Mouse (Mus musculus) naive thymus-derived CD4-positive, alpha-beta T cell, adult 2 months (primary cell): ENCODE measurements at regions not wholly inside any gene's neighbourhood (a gene's known extent, or its start where the extent isn't known, plus 50 kb on each side); places are given as distances from the start of the nearest gene placed in this dataset.

Experiments
- DNase-seq: peaks from one replicate; pipeline ENCODE4 v3.0.0-alpha.2; 2011; ENCODE audit warnings: low read depth

DNA sequence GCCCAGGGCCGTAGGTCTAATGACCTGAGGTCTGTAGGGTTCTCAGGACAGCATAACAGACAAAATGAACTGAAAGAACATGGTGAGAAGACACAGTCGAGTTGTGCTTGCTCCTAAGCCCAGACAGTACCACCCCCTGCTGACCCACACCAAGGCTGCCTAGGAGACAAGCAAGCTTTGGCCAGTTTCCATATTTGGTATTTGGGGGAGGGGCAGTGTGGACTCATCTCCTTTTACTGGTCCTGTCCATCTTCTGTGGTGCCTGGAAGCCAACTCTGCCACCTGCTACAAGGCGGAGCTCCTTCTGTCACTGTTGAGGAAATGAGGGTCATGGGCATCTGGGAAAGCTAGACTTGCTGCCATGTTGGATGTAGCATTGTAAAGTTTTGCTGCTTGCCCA, 68.9 kb downstream of the Tex29 start:
- DNase-seq: no peak

GRCm38 (mm10) chr8:11911639-11912450, 71.6 kb downstream of the Tex29 start:
- no peak for DNase-seq

- no peak for DNase-seq
These were observed 72.3 kb downstream of the Tex29 start for GRCm38 (mm10) chr8:11912451-11913128.

DNA sequence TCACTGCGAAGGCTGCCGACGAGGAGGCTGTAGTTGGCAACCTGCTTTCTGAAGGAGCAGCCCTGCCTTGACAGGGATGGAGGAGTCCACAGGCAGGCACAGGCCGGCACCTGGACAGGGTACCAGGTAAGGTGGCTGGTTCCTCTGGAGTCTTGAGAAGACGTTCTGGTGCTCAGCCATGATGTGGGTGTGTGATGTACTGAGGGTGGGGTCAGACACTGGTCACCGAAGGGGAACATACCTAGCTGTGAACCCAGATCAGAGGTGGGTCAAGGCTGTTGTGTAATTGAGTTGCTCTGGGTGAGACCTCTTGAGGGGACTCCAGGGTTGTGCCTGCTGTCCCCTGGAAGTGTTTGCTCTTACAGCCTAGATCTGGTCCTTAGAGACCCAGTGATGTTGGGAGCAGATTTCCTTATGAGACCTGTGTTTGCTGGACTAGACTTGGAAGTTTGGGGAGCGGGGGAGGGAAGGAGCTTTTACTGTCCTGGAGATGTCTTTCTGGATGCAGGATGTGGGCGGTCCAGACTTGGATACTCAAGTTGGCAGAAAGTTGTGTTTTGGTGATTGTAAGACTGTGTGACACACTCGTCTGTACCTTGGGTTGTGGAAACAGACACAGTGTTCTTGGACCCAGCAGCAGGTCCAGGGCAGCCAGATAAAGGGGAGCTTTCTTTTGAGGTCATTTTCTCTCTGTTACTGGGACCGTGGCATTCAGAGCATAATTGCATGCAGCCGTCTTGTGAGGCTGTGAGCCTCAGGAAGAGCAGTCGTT, 73.0 kb downstream of the Tex29 start:
- no peak for DNase-seq

DNA sequence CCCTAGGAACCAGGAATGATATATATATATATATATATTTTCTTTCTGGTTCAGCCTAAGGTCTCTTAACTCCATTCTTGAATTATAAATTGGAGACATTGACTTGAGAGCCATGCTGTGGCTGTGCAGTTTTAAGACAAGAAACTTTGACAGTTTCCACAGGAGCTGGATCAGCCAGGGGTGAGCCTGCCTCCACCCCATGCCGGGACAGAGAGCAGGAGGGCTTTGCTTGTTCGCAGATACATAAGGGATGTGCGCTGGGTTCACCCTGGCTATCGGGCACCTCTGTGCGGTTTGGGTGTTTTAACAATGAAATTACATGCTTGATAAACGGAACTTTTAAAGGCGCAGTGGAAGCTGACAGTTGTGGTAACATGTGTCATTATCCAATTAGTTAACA, 73.9 kb downstream of the Tex29 start:
- no peak for DNase-seq

DNA sequence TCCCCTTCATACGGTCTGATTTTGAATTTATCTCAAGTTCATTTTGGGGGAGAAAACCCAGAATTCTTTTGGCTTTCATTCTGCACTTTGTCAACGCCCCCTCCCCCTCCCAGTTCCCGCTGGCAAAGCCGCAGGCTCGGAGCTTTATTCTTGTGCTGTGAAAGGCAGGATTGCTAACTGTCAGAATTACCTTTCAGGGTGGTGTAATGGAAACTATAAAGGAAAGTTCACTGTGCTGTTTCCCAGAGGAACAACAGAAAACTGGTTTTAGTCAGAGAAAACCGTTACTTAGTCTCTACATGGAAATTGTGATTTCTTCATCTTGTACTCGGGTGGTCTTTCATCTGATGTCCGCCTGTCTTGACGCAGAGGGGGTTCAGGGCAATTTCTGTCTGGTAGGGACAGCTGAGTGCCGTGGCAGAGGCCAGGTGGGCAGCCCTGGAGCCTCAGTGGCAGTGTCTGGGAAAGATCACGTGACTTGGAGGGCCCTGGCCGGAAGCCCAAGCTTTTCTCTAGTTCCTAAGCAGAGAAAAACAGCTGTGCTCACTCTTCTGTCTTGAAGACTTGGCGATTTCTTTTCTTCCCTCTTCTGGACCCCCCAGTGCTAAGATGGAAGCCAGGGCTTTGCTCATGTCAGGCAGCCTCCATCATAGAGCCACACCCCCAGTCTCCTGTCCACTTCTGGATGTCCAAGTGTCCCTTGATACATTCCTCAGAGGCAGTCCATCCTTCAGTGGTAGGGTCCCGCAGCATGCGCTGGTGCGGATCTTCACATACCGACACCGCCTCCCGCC, 74.6 kb downstream of the Tex29 start:
- no peak for DNase-seq

GRCm38 (mm10) chr8:11915721-11916120, 75.4 kb downstream of the Tex29 start:
- DNase-seq: no peak

- no peak for DNase-seq
These were observed 79.6 kb downstream of the Tex29 start for GRCm38 (mm10) chr8:11919876-11920275.

- no peak for DNase-seq
These were observed 82.8 kb downstream of the Tex29 start for GRCm38 (mm10) chr8:11923115-11923514.

GRCm38 (mm10) chr8:11924165-11924564, 83.9 kb downstream of the Tex29 start:
- DNase-seq: peak; percentile 54

GRCm38 (mm10) chr8:11942892-11943332, 102.6 kb downstream of the Tex29 start:
- peak; percentile 22 for DNase-seq

DNA sequence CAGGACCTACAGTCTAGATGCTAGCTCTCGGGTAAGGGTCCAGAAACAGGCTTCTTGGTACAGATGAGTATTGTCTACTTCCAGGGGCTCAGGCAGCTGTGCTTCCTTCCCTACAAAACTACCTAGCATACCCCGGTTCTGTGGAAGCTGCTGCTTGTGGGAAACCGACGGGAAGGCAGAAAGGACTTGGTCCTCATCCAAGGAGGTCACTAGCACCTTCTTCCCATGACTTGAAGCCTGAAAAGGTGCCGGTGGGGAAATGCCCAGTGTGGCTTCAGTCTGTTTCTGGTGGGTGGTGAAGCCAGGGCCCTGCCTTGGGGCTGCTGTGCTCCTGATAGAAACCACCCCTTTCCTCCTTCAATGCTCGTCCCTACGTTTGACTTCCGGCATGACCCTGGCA, 107.5 kb downstream of the Tex29 start:
- DNase-seq: no peak

- no peak for DNase-seq
These were observed 116.0 kb downstream of the Tex29 start for GRCm38 (mm10) chr8:11956268-11956667.

GRCm38 (mm10) chr8:11957046-11957783, 116.9 kb downstream of the Tex29 start:
- peak; percentile 54 for DNase-seq

DNA sequence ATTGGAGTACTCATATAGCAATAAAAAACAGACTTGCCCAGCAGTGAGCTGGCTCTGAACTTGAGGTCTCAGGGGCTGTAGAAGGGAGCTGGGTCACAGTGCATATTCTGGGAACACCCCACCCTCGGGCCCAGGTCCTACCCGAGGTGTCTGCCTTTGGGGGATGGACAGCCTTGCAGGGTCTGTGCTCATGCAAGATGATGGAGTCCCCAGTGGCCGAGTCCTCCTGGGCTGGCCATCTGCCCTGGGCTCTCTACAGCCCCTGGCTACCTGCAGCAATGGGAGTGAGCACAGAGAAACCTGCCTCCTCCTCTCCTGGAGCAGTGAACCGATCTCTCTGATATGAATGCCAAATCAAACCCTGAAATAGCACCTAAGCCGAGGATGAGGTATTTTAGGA, 117.9 kb downstream of the Tex29 start:
- no peak for DNase-seq

- DNase-seq: no peak
These were observed 119.2 kb downstream of the Tex29 start for GRCm38 (mm10) chr8:11959466-11959865.

- DNase-seq: no peak
These were observed 123.3 kb downstream of the Tex29 start for GRCm38 (mm10) chr8:11963575-11963974.

DNA sequence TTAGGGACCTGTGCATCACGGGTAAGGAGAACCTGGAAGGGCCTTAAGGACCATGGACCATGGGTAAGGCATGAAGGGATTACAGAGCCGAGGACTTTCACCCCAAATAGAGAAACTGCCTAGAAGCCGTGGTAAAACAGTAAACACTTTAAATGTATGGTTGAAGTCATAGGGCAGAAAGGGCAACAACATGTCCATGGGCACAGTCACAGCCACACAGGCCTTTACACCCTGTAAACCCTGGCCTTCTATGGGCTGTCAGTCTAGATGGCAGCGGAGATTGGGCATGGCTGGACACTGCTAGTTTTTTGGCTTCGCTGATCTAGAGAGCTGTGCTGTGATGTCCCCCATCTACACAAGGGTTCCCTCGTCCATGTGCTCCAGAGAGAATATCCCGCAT, 127.4 kb downstream of the Tex29 start:
- DNase-seq: no peak

DNA sequence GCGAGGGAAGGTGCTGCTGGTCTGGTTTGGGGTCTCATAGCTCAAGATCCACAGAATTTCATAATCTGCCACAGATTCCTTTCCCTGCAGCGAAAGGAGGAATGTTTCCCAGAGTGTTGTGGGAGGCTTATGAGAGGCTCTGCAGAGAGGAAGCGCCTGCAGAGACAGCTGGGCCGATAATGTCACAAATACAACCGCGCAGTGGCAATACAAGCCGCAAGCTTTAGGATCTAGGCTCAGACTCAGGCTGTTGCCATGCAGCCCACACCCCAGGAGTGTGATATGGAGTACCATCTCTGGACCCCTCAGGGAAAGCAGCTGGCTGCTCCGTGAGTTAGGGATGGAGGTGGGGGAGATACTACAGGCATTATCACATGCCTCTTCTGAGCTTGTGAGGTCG, 130.2 kb downstream of the Tex29 start:
- no peak for DNase-seq

DNA sequence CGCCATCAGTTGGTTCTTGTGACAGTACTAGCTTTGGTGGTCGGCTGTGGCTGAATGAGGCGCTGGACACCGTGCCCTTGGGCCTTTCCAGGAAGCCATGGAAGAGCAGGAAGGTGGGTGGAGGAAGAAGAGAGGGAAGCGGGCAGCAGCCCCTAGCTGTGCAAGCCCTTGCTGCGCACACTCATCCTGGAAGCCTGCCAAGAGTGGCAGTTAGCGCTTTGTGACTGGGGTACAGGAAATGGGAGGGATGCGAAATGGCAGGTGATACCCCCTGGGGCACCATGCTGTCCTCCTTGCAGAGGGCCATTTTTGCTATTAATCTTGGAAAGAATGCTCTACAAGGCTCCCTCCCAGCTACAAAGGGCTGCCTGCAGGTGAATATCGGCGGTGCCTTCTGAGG, 133.2 kb downstream of the Tex29 start:
- DNase-seq: no peak

DNA sequence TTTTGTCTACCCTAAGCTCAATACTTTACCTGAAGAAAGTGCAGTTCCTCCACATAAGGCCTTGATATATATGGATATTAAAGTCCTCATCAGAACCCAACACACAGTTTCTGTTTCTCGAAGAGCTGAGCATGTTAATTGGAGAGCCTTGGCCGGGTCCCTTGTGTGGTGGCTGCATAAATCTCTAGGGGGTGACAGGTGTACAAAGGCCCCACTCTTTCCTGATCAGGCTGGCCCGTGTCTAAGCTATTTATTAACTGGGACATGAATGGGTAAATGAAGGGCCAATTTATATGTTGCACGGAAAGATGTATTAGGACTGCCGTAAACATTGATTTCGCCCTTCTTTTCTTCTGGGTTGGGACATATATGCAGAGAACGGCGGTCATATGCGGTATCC, 136.8 kb downstream of the Tex29 start:
- no peak for DNase-seq
